Mouse (Mus musculus) midbrain, embryonic 11.5 days (tissue): ENCODE data around the gene Fbxo41. TPM values are rescaled to one million over a fixed set of nuclear protein-coding genes. Genes with fewer than 3 reads are reported as not detected.
"Not testable (repeated sequence)": the region's sequence is repeated elsewhere in the genome, so short reads cannot be mapped to it uniquely, and the experiment has no call there.

Experiments used
- ATAC-seq: fragments of 200-750 bp; cut with Nextera tagmentation; 2 replicates; pipeline ENCODE4 v1.8.0; 2017; ENCODE audit warnings: moderate TSS enrichment, moderate library complexity; ENCODE audit not compliant: low FRiP score
- DNase-seq: peaks from one replicate; pipeline ENCODE4 v3.0.0; 2015; ENCODE audit warnings: low spot score; ENCODE audit errors: missing footprints
- H3K27ac ChIP-seq: fragments of 300-500 bp; sonication (generic); 2 replicates; pipeline ENCODE4 v1.5.1; 2014; ENCODE audit warnings: low read depth, low read length
- H3K27me3 ChIP-seq: fragments of 300-500 bp; sonication (generic); 2 replicates; pipeline ENCODE4 v1.6.1; 2014; ENCODE audit warnings: mild to moderate bottlenecking, low read length, moderate library complexity, mixed read lengths; ENCODE audit not compliant: control insufficient read depth, insufficient read depth
- H3K36me3 ChIP-seq: fragments of 300-500 bp; sonication (generic); 2 replicates; pipeline ENCODE4 v1.6.1; 2014; ENCODE audit warnings: mild to moderate bottlenecking, low read length, moderate library complexity, mixed read lengths; ENCODE audit not compliant: control insufficient read depth, insufficient read depth
- H3K4me1 ChIP-seq: fragments of 300-500 bp; sonication (generic); 2 replicates; pipeline ENCODE4 v1.6.1; 2014; ENCODE audit warnings: low read length; ENCODE audit not compliant: control insufficient read depth, insufficient read depth
- H3K4me2 ChIP-seq: fragments of 300-500 bp; sonication (generic); 2 replicates; pipeline ENCODE4 v1.6.1; 2014; ENCODE audit warnings: mild to moderate bottlenecking, moderate library complexity
- H3K4me3 ChIP-seq: fragments of 300-500 bp; sonication (generic); 2 replicates; pipeline ENCODE4 v1.5.1; 2014; ENCODE audit warnings: low read depth, low read length
- H3K9ac ChIP-seq: fragments of 300-500 bp; sonication (generic); 2 replicates; pipeline ENCODE4 v1.6.1; 2014; ENCODE audit warnings: low read length
- H3K9me3 ChIP-seq: fragments of 300-500 bp; sonication (generic); 2 replicates; pipeline ENCODE4 v1.6.1; 2016; ENCODE audit warnings: low read length; ENCODE audit not compliant: control insufficient read depth
- WGBS: fragments of 180-500 bp; shearing (Covaris S2); extraction: QIAGEN DNeasy Blood & Tissue Kit; methylation state at CpG from one replicate; pipeline ENCODE4 v1.1.7; 2014; 5-methylcytosine and 5-hydroxymethylcytosine counted together
- polyA plus RNA-seq: library from polyadenylated mRNA; unstranded; fragments of >200 nt; fragmentation: Nextera tagmentation; extraction: Ambion mirVana; gene quantifications from 2 replicates; pipeline ENCODE4 v1.2.1, GENCODE M21; 2014

The Fbxo41 gene
- polyA plus RNA-seq, 1 experiment from 2014 or later, result 0.79 TPM

DNA sequence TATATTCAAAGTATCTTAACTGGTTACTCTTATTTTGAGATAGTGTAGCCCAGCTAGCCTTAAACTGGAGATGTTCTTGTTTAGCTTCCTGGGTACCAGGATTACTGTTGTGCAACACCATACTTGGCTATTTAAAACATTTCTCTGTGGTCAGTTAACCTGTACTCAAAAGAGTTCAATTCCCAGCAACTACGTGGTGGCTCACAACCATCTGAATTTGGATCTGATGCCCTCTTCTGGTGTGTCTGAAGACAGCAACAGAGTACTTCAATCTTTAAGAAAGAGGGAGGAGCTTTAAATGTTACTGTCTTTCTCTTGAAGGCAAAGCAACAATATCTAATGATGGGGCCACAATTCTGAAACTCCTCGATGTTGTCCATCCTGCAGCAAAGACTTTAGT is 43.2 kb downstream of the Fbxo41 start:
- Histone ChIP-seq H3K36me3 (peaks cover 41% of the 10 kb centered on the region), H3K9ac (no peak overlapping the region), H3K27ac (no peak overlapping the region), H3K9me3 (no peaks in the 10 kb centered on the region), H3K4me3 (no peak overlapping the region), H3K4me2 (no peak overlapping the region), H3K27me3 (no peaks in the 10 kb centered on the region), H3K4me1 (peaks cover 6% of the 10 kb centered on the region; the same call in 1 of the 2 replicates)
- 97% methylated on average over 2 of the region's 2 CpGs for WGBS
- DNase-seq (no peak), ATAC-seq (no peak)

DNA sequence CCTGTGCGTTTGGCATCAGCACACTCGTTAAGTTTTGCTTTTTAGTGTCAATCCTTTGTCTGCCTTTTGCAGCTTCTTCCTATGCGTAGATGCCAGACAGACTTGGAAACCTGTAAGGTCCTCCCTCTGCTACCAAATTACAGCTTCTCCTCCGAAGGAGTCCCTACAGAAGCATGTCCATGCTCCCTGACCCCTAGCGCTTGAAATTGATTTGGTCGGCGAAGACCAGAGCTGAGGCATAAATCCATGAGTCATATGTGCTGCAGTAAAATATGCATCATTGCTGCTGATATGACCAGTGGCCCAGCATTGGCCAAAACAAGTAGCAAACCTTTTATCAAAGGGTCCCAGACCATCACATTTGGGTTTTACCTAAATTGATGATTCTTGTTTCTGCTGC is 50.0 kb downstream of the Fbxo41 start:
- ATAC-seq (no peak), DNase-seq (peak; percentile 86)
- Histone ChIP-seq H3K4me1 (peaks cover 27% of the 10 kb centered on the region), H3K4me3 (peak overlapping the region; percentile 44), H3K27ac (no peak overlapping the region; the same call in 1 of the 2 replicates), H3K9me3 (no peaks in the 10 kb centered on the region), H3K9ac (peak overlapping the region; percentile 90), H3K4me2 (peak overlapping the region; percentile 96), H3K36me3 (no peaks in the 10 kb centered on the region), H3K27me3 (no peaks in the 10 kb centered on the region)
- 21% methylated on average over 7 of the region's 7 CpGs for WGBS

DNA sequence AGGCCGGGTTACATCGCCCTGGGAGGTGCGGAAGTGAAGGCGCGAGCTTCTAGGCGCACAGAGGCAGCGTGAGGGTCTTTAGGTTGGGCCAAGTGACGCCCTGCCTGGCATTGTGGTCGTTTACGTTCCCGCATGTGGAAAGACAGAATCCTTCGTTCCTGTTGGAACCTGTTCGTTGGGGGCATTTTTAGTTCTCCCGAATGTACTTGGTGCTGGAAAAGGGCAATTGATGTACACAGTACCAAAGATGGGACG is 50.5 kb downstream of the Fbxo41 start:
- peak overlapping the region; percentile 81 for H3K27ac ChIP-seq
- DNase-seq (no peak), ATAC-seq (no peak)
- no peaks in the 10 kb centered on the region for H3K9me3 ChIP-seq
- H3K36me3 ChIP-seq, result no peaks in the 10 kb centered on the region
- H3K4me1 ChIP-seq, result peaks cover 27% of the 10 kb centered on the region
- peak overlapping the region; percentile 90 for H3K9ac ChIP-seq
- peak overlapping the region; percentile 96 for H3K4me2 ChIP-seq
- WGBS, result under 1% methylated on average over 15 of the region's 15 CpGs
- H3K27me3 ChIP-seq, result no peaks in the 10 kb centered on the region
- peak overlapping the region; percentile 44 for H3K4me3 ChIP-seq

DNA sequence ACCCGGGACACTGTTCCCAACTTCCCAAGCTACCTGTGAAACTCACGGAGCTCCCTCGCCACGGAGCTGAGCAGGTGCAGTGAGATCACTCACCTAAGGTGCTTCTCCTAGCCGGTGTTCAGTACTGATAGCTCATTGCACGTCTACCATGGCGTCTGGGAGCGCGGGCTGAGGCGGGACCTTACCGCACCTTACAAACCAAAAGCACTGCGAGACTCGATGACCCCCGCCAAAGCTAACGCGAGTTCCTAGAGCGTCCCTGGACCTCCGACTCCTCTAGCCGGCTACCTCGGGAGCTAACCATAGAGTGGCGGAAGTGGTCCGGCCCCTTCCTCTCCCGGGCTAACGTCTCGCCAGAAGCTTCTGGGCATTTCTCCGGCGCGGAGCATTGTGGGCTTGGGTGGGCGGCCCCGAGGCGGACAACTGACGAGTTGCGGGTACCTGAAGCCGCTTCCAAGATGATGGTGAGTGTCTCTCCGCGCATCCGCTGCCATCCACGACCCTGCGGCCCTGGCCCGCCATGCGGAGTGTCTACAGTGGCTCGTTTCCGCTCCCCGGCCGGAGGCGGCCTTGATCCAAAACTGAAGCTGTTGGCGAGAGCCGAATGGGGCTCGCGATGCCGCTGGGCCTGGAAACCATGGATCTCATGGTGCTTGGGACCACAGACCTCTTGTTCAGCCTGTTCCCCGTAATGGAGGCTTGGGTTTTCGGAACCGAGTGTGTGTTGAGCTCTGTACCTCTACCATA is 51.0 kb downstream of the Fbxo41 start, which contains the start of gene Pradc1:
TSS of gene Pradc1 (minus strand) at position 307 of the 747 bp plus-strand sequence.
- H3K36me3 ChIP-seq, result no peaks in the 10 kb centered on the region
- H3K27me3 ChIP-seq, result no peaks in the 10 kb centered on the region
- peak within 1 kb of the TSS; percentile 81 for H3K27ac ChIP-seq
- H3K9ac ChIP-seq, result peak within 1 kb of the TSS; percentile 90
- peak within 1 kb of the TSS; percentile 96 for H3K4me2 ChIP-seq
- under 1% methylated on average over 54 of the region's 54 CpGs for WGBS
- no peaks in the 10 kb centered on the region for H3K9me3 ChIP-seq
- ATAC-seq (peak; percentile 91), DNase-seq (peak; percentile 99)
- H3K4me1 ChIP-seq, result peaks cover 27% of the 10 kb centered on the region
- peak within 1 kb of the TSS; percentile 44 for H3K4me3 ChIP-seq

DNA sequence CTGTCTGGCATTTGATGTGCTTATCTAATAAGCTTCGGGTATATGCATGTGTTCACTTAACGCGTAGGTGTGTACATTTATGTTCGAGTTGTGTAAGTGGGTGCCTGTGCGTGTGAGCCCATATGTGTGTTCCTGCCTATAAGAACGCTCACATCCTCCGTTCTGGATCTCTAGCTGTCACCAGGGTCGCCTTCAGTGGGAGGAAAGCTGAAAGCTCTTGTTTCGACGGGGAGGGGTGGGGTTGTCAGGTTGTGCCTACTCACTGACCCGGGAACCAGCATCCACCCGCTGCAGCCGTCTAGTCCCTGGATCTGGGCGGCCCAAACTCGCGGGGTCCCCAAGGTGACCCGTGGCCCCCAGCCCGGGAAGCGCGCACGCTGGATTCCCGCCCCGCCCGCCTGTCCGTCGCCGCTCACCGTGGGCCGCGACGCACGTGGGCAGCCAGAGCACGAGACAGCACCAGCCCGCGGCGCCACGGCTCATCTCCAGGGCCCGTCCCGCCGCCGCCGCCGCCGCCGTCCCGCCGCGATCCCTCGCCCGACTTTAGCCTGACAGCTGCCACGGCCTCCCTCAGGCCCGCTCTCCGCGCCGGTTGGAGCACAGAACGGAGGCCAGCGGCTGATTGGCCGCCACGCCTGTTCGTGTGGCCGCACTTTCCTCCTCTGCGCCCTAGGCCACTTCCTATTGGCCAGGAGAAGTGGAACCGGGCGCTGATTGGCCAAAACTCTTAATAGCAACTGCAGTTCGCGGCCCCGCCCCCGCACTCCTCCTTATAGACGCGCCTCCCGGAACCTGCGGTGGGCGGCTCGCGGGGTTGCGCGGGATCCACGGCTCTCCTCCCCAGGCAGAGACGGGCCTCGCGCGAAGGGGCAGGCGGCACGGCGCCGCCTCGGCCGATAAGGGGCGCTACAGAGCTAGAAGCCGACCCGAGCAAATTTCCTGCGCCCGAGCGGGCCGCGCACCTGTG is 51.8 kb downstream of the Fbxo41 start, which contains the start of gene Cct7:
TSS of gene Cct7 (plus strand) at position 818 of the 967 bp plus-strand sequence.
- Histone ChIP-seq H3K4me1 (peaks cover 21% of the 10 kb centered on the region), H3K27ac (peak within 1 kb of the TSS; percentile 81), H3K27me3 (no peaks in the 10 kb centered on the region), H3K36me3 (peaks cover 4% of the 10 kb centered on the region; the same call in 1 of the 2 replicates), H3K9ac (peak within 1 kb of the TSS; percentile 90), H3K4me2 (peak within 1 kb of the TSS; percentile 96), H3K9me3 (no peaks in the 10 kb centered on the region), H3K4me3 (peak within 1 kb of the TSS; percentile 44)
- 2% methylated on average over 88 of the region's 96 CpGs for WGBS
- DNase-seq, result peak; percentile 99
- ATAC-seq, result peak; percentile 95

DNA sequence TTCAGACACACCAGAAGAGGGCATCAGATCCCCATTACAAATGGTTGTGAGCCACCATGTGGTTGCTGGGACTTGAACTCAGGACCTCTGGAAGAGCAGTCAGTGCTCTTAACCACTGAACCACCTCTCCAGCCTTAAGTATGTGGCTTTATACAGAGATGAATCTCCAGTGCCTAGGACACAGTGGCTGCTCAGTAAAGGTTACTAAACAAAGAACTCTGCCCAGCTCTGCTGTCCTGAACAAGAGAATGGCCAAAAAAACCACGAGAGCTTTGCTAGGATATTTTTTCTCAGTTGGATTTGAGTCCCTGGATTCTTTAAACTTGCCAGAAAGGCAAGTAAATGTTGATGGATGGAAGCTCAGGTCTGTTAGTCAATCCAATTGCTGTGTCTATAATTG is 52.7 kb downstream of the Fbxo41 start:
- not testable (repeated sequence) for H3K27ac ChIP-seq, H3K27me3 ChIP-seq, H3K9me3 ChIP-seq, H3K36me3 ChIP-seq, H3K9ac ChIP-seq, ATAC-seq
- peak overlapping the region; percentile 96; the same call in 1 of the 2 replicates for H3K4me2 ChIP-seq
- H3K4me3 ChIP-seq, result peak overlapping the region; percentile 44; the same call in 1 of the 2 replicates
- DNase-seq, result peak; percentile 83
- WGBS, result 73% methylated on average over 1 of the region's 1 CpGs
- peaks cover 21% of the 10 kb centered on the region for H3K4me1 ChIP-seq

DNA sequence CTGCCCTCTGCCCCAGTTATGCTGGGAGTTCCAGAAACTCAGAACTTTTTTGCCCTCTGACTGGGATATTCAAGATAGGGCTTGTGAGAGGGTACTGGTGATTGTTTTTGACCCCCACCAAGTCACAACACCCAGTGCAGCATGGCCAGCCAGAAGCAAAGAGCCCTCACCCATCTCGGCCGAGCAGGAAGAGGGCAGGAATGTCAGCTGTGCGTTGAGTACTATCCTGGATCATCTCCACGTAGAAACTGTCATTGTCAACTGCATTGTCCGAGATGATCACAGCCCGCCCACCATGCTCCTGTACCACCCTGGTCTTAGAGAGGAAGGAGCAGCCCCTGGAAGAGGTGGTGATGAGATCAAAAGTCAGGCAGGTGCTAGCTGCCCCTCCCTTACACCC is 55.4 kb downstream of the Fbxo41 start:
- Histone ChIP-seq H3K4me3 (no peak overlapping the region), H3K9me3 (no peaks in the 10 kb centered on the region), H3K27ac (no peak overlapping the region), H3K9ac (no peak overlapping the region), H3K36me3 (peaks cover 9% of the 10 kb centered on the region), H3K27me3 (no peaks in the 10 kb centered on the region), H3K4me2 (no peak overlapping the region), H3K4me1 (peaks cover 4% of the 10 kb centered on the region; the same call in 1 of the 2 replicates)
- ATAC-seq (no peak), DNase-seq (no peak)
- 82% methylated on average over 6 of the region's 6 CpGs for WGBS

DNA sequence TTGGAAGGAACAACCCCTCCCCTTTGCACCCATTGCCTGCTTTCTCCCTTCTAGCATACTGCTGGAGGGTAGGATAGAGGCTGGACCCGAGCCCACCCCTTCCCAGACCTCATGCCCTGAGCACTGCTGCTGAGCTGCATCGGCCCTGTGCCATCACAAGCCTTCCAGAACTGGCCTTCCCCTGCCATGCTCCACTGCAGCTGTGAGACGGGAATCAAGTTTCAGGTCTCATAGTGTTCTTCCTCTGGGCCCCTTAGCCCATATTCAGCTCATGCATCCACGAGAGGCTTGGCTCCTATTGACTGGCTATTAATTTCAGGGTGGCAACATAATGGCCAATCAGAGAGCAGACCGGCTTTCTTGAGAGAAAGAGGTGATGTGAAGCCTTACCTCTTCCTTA is 57.5 kb downstream of the Fbxo41 start:
- Histone ChIP-seq H3K4me1 (no peaks in the 10 kb centered on the region), H3K4me2 (no peak overlapping the region), H3K4me3 (no peak overlapping the region), H3K9ac (no peak overlapping the region), H3K36me3 (peaks cover 9% of the 10 kb centered on the region), H3K9me3 (no peaks in the 10 kb centered on the region), H3K27ac (no peak overlapping the region), H3K27me3 (no peaks in the 10 kb centered on the region)
- 83% methylated on average over 5 of the region's 5 CpGs for WGBS
- no peak for ATAC-seq
- no peak for DNase-seq
